Mouse (Mus musculus) bone marrow macrophage, adult 2 months (primary cell): ENCODE data around the gene Helz2.

Experiments used
- CTCF ChIP-seq: IDR thresholded peaks from 2 replicates; pipeline ENCODE4 v1.5.1; 2012; ENCODE audit warnings: low read depth, mild to moderate bottlenecking, low read length, moderate library complexity
- POLR2A ChIP-seq: IDR thresholded peaks from 2 replicates; pipeline ENCODE4 v1.6.1; 2012; ENCODE audit warnings: mild to moderate bottlenecking, low read depth, low read length, borderline replicate concordance

GRCm38 (mm10) chr2:181238091-181238610, 3.7 kb downstream of the Helz2 start:
- TF ChIP-seq CTCF (no peak), POLR2A (no peak)
